Mouse (Mus musculus): ENCODE data around the gene Fpr3. TPM values are rescaled to one million over a fixed set of nuclear protein-coding genes. Genes with fewer than 3 reads are reported as not detected.

The Fpr3 gene
- polyA plus RNA-seq, 1 experiment from 2014 or later: not detected

- Histone ChIP-seq H3K36me3 (ENCODE audit: poor library complexity, severe bottlenecking) (no peaks in the 10 kb centered on the region), H3K4me3 (no peak overlapping the region), H3K27me3 (no peaks in the 10 kb centered on the region), H3K9ac (no peak overlapping the region), H3K4me2 (no peak overlapping the region), H3K27ac (no peak overlapping the region), H3K9me3 (replicated peaks) (no peaks in the 10 kb centered on the region), H3K4me1 (no peaks in the 10 kb centered on the region)
- no peak for ATAC-seq
- WGBS: 84% methylated on average over 1 of the region's 1 CpGs
Observed at GRCm38 (mm10) chr17:17856612-17857011, 31.0 kb upstream of the Fpr3 start.

GRCm38 (mm10) chr17:17857446-17857845 lies 30.2 kb upstream of the Fpr3 start:
- Histone ChIP-seq H3K27me3 (no peaks in the 10 kb centered on the region), H3K36me3 (ENCODE audit: poor library complexity, severe bottlenecking) (0 out of 2 replicates have a peak, but pooled peaks cover 2% of the 10 kb centered on the region), H3K27ac (no peak overlapping the region), H3K9ac (no peak overlapping the region), H3K4me3 (no peak overlapping the region), H3K4me2 (no peak overlapping the region), H3K9me3 (replicated peaks) (no peaks in the 10 kb centered on the region), H3K4me1 (no peaks in the 10 kb centered on the region)
- ATAC-seq: no peak
- 83% methylated on average over 1 of the region's 1 CpGs for WGBS

- 93% methylated on average over 3 of the region's 3 CpGs for WGBS
- no peaks in the 10 kb centered on the region for H3K9me3 ChIP-seq (replicated peaks)
Observed at GRCm38 (mm10) chr17:17860110-17860509, 27.5 kb upstream of the Fpr3 start.

GRCm38 (mm10) chr17:17862360-17862759 lies 25.3 kb upstream of the Fpr3 start:
- H3K9me3 ChIP-seq (replicated peaks): no peaks in the 10 kb centered on the region
- no peak overlapping the region for H3K4me3 ChIP-seq
- 52% methylated on average over 1 of the region's 1 CpGs for WGBS
- no peak overlapping the region for H3K4me2 ChIP-seq
- no peaks in the 10 kb centered on the region for H3K4me1 ChIP-seq
- H3K27me3 ChIP-seq: no peaks in the 10 kb centered on the region
- H3K36me3 ChIP-seq (ENCODE audit: poor library complexity, severe bottlenecking): peaks cover 14% of the 10 kb centered on the region; the same call in 1 of the 2 replicates
- H3K27ac ChIP-seq: no peak overlapping the region
- H3K9ac ChIP-seq: no peak overlapping the region
- ATAC-seq: no peak

More at GRCm38 (mm10) chr17:17860110-17860509, 27.5 kb upstream of the Fpr3 start:
- 0 out of 2 replicates have a peak, but pooled peaks cover 10% of the 10 kb centered on the region for H3K36me3 ChIP-seq (ENCODE audit: poor library complexity, severe bottlenecking)
- ATAC-seq: no peak
- H3K4me3 ChIP-seq: no peak overlapping the region
- no peak overlapping the region for H3K4me2 ChIP-seq
- no peaks in the 10 kb centered on the region for H3K4me1 ChIP-seq
- H3K9ac ChIP-seq: no peak overlapping the region
- no peaks in the 10 kb centered on the region for H3K27me3 ChIP-seq
- H3K27ac ChIP-seq: no peak overlapping the region

- Histone ChIP-seq H3K27ac (no peak overlapping the region), H3K4me2 (no peak overlapping the region), H3K4me1 (no peaks in the 10 kb centered on the region), H3K27me3 (no peaks in the 10 kb centered on the region), H3K4me3 (no peak overlapping the region), H3K9me3 (replicated peaks) (no peaks in the 10 kb centered on the region), H3K36me3 (ENCODE audit: poor library complexity, severe bottlenecking) (peaks cover 14% of the 10 kb centered on the region; the same call in 1 of the 2 replicates), H3K9ac (no peak overlapping the region)
- no peak for ATAC-seq
- 68% methylated on average over 2 of the region's 2 CpGs for WGBS
Observed at GRCm38 (mm10) chr17:17865168-17865567, 22.5 kb upstream of the Fpr3 start.

- no peak overlapping the region for H3K9ac ChIP-seq
- no peaks in the 10 kb centered on the region for H3K27me3 ChIP-seq
- WGBS: 90% methylated on average over 11 of the region's 11 CpGs
- H3K27ac ChIP-seq: no peak overlapping the region
- no peak for ATAC-seq
- H3K9me3 ChIP-seq (replicated peaks): no peaks in the 10 kb centered on the region
- H3K4me1 ChIP-seq: no peaks in the 10 kb centered on the region
- H3K36me3 ChIP-seq (ENCODE audit: poor library complexity, severe bottlenecking): peaks cover 14% of the 10 kb centered on the region; the same call in 1 of the 2 replicates
- no peak overlapping the region for H3K4me2 ChIP-seq
- H3K4me3 ChIP-seq: no peak overlapping the region
Observed at GRCm38 (mm10) chr17:17866801-17867469, 20.7 kb upstream of the Fpr3 start.

- 82% methylated on average over 2 of the region's 2 CpGs for WGBS
- H3K27ac ChIP-seq: no peak overlapping the region
- no peak overlapping the region for H3K4me2 ChIP-seq
- no peak overlapping the region for H3K9ac ChIP-seq
- H3K9me3 ChIP-seq (replicated peaks): peaks cover 7% of the 10 kb centered on the region; the same call in 1 of the 2 replicates
- peaks cover under 1% of the 10 kb centered on the region; the same call in 1 of the 2 replicates for H3K36me3 ChIP-seq (ENCODE audit: poor library complexity, severe bottlenecking)
- ATAC-seq: no peak
- no peak overlapping the region for H3K4me3 ChIP-seq
- H3K4me1 ChIP-seq: no peaks in the 10 kb centered on the region
- H3K27me3 ChIP-seq: no peaks in the 10 kb centered on the region
Observed at GRCm38 (mm10) chr17:17870892-17871550, 16.6 kb upstream of the Fpr3 start.

- WGBS: 92% methylated on average over 2 of the region's 2 CpGs
- H3K9ac ChIP-seq: no peak overlapping the region
Observed at GRCm38 (mm10) chr17:17871697-17872096, 16.0 kb upstream of the Fpr3 start.

GRCm38 (mm10) chr17:17879347-17879746 lies 8.3 kb upstream of the Fpr3 start:
- H3K27me3 ChIP-seq: no peaks in the 10 kb centered on the region
- no peaks in the 10 kb centered on the region for H3K9me3 ChIP-seq (replicated peaks)
- ATAC-seq: no peak
- no peaks in the 10 kb centered on the region for H3K4me1 ChIP-seq
- no peak overlapping the region for H3K4me3 ChIP-seq
- no peak overlapping the region for H3K27ac ChIP-seq
- 85% methylated on average over 1 of the region's 1 CpGs for WGBS
- no peak overlapping the region for H3K4me2 ChIP-seq
- H3K9ac ChIP-seq: no peak overlapping the region
- H3K36me3 ChIP-seq (ENCODE audit: poor library complexity, severe bottlenecking): no peaks in the 10 kb centered on the region

More at GRCm38 (mm10) chr17:17871697-17872096, 16.0 kb upstream of the Fpr3 start:
- ATAC-seq: no peak
- H3K4me3 ChIP-seq: no peak overlapping the region
- no peaks in the 10 kb centered on the region for H3K4me1 ChIP-seq
- H3K9me3 ChIP-seq (replicated peaks): peaks cover 7% of the 10 kb centered on the region; the same call in 1 of the 2 replicates
- no peak overlapping the region for H3K4me2 ChIP-seq
- H3K27me3 ChIP-seq: no peaks in the 10 kb centered on the region
- no peaks in the 10 kb centered on the region; the same call in 1 of the 2 replicates for H3K36me3 ChIP-seq (ENCODE audit: poor library complexity, severe bottlenecking)
- H3K27ac ChIP-seq: no peak overlapping the region

GRCm38 (mm10) chr17:17882672-17883071 lies 5.0 kb upstream of the Fpr3 start:
- 81% methylated on average over 3 of the region's 3 CpGs for WGBS
- Histone ChIP-seq H3K27me3 (no peaks in the 10 kb centered on the region), H3K4me1 (no peaks in the 10 kb centered on the region), H3K4me2 (no peak overlapping the region), H3K9me3 (replicated peaks) (no peaks in the 10 kb centered on the region), H3K36me3 (ENCODE audit: poor library complexity, severe bottlenecking) (no peaks in the 10 kb centered on the region), H3K9ac (no peak overlapping the region), H3K27ac (no peak overlapping the region), H3K4me3 (no peak overlapping the region)
- ATAC-seq: no peak

GRCm38 (mm10) chr17:17883840-17884239 lies 3.8 kb upstream of the Fpr3 start, which contains the start of gene Fpr1:
Gene Fpr1 (minus strand): TSS chr17:17883940.
- no peaks in the 10 kb centered on the region for H3K36me3 ChIP-seq (ENCODE audit: poor library complexity, severe bottlenecking)
- no peaks in the 10 kb centered on the region for H3K27me3 ChIP-seq
- no peak for ATAC-seq
- H3K9me3 ChIP-seq (replicated peaks): no peaks in the 10 kb centered on the region
- H3K9ac ChIP-seq: no peak within 1 kb of the TSS
- H3K4me3 ChIP-seq: no peak within 1 kb of the TSS
- no peaks in the 10 kb centered on the region for H3K4me1 ChIP-seq
- WGBS: 62% methylated on average over 1 of the region's 1 CpGs
- H3K4me2 ChIP-seq: no peak within 1 kb of the TSS
- H3K27ac ChIP-seq: no peak within 1 kb of the TSS

GRCm38 (mm10) chr17:17889732-17890425 lies 2.2 kb downstream of the Fpr3 start:
- Histone ChIP-seq H3K9ac (no peak overlapping the region), H3K4me3 (no peak overlapping the region), H3K4me1 (no peaks in the 10 kb centered on the region), H3K9me3 (replicated peaks) (no peaks in the 10 kb centered on the region), H3K36me3 (ENCODE audit: poor library complexity, severe bottlenecking) (no peaks in the 10 kb centered on the region), H3K27ac (no peak overlapping the region), H3K27me3 (no peaks in the 10 kb centered on the region), H3K4me2 (no peak overlapping the region)
- WGBS: 89% methylated on average over 2 of the region's 2 CpGs
- no peak for ATAC-seq

All from forebrain, embryonic 13.5 days (tissue).